Mouse (Mus musculus): ENCODE results near the gene Tbc1d22b. TPM values are rescaled to one million over a fixed set of nuclear protein-coding genes. Genes with fewer than 3 reads are reported as not detected.

Gene Tbc1d22b
- polyA plus RNA-seq, 1 experiment from 2014 or later, result 21.3 TPM

- no peak for DNase-seq (ENCODE audit: low spot score)
- H3K36me3 ChIP-seq, result peaks cover 34% of the 10 kb centered on the region
- H3K4me1 ChIP-seq (replicated peaks), result peaks cover 31% of the 10 kb centered on the region
- H3K27me3 ChIP-seq (ENCODE audit: insufficient read depth, poor library complexity, severe bottlenecking), result no peaks in the 10 kb centered on the region
- H3K27ac ChIP-seq, result peak overlapping the region; percentile 99
- no peaks in the 10 kb centered on the region for H3K9me3 ChIP-seq
- WGBS, result under 1% methylated on average over 43 of the region's 43 CpGs
- H3K4me3 ChIP-seq, result peak overlapping the region; percentile 99
These were observed 65.5 kb downstream of the Tbc1d22b start for GRCm38 (mm10) chr17:29615024-29615551.

- H3K4me1 ChIP-seq (replicated peaks), result peaks cover 31% of the 10 kb centered on the region
- H3K36me3 ChIP-seq, result peaks cover 39% of the 10 kb centered on the region
- peak overlapping the region; percentile 99 for H3K27ac ChIP-seq
- DNase-seq (ENCODE audit: low spot score), result no peak
- WGBS, result 12% methylated on average over 4 of the region's 4 CpGs
- no peaks in the 10 kb centered on the region for H3K27me3 ChIP-seq (ENCODE audit: insufficient read depth, poor library complexity, severe bottlenecking)
- no peaks in the 10 kb centered on the region for H3K9me3 ChIP-seq
- peak overlapping the region; percentile 99 for H3K4me3 ChIP-seq
These were observed 66.0 kb downstream of the Tbc1d22b start for GRCm38 (mm10) chr17:29615616-29616015.

GRCm38 (mm10) chr17:29619231-29619630, 69.6 kb downstream of the Tbc1d22b start:
- Histone ChIP-seq H3K36me3 (peaks cover 76% of the 10 kb centered on the region), H3K4me1 (replicated peaks) (peaks cover 25% of the 10 kb centered on the region), H3K27ac (no peak overlapping the region), H3K9me3 (no peaks in the 10 kb centered on the region), H3K4me3 (no peak overlapping the region), H3K27me3 (ENCODE audit: insufficient read depth, poor library complexity, severe bottlenecking) (no peaks in the 10 kb centered on the region)
- DNase-seq (ENCODE audit: low spot score), result no peak
- 90% methylated on average over 3 of the region's 3 CpGs for WGBS

GRCm38 (mm10) chr17:29623488-29623887, 73.9 kb downstream of the Tbc1d22b start:
- H3K4me1 ChIP-seq (replicated peaks), result 0 out of 2 replicates have a peak, but pooled peaks cover 4% of the 10 kb centered on the region
- no peak for DNase-seq (ENCODE audit: low spot score)
- H3K4me3 ChIP-seq, result no peak overlapping the region
- H3K27me3 ChIP-seq (ENCODE audit: insufficient read depth, poor library complexity, severe bottlenecking), result no peaks in the 10 kb centered on the region
- H3K36me3 ChIP-seq, result peaks cover 100% of the 10 kb centered on the region
- no peaks in the 10 kb centered on the region for H3K9me3 ChIP-seq
- 98% methylated on average over 8 of the region's 8 CpGs for WGBS
- no peak overlapping the region for H3K27ac ChIP-seq

- no peak overlapping the region for H3K27ac ChIP-seq
- 0 out of 2 replicates have a peak, but pooled peaks cover 4% of the 10 kb centered on the region for H3K4me1 ChIP-seq (replicated peaks)
- H3K27me3 ChIP-seq (ENCODE audit: insufficient read depth, poor library complexity, severe bottlenecking), result no peaks in the 10 kb centered on the region
- DNase-seq (ENCODE audit: low spot score), result no peak
- no peaks in the 10 kb centered on the region for H3K9me3 ChIP-seq
- WGBS, result 91% methylated on average over 9 of the region's 9 CpGs
- peaks cover 98% of the 10 kb centered on the region for H3K36me3 ChIP-seq
- no peak overlapping the region for H3K4me3 ChIP-seq
These were observed 77.7 kb downstream of the Tbc1d22b start for GRCm38 (mm10) chr17:29627285-29627684.

GRCm38 (mm10) chr17:29628946-29629345, 79.4 kb downstream of the Tbc1d22b start:
- DNase-seq (ENCODE audit: low spot score), result no peak
- Histone ChIP-seq H3K27me3 (ENCODE audit: insufficient read depth, poor library complexity, severe bottlenecking) (no peaks in the 10 kb centered on the region), H3K4me3 (no peak overlapping the region), H3K36me3 (peaks cover 98% of the 10 kb centered on the region), H3K27ac (no peak overlapping the region), H3K4me1 (replicated peaks) (0 out of 2 replicates have a peak, but pooled peaks cover 4% of the 10 kb centered on the region), H3K9me3 (no peaks in the 10 kb centered on the region)
- WGBS, result 89% methylated on average over 5 of the region's 5 CpGs

- Histone ChIP-seq H3K27me3 (ENCODE audit: insufficient read depth, poor library complexity, severe bottlenecking) (no peaks in the 10 kb centered on the region), H3K4me1 (replicated peaks) (0 out of 2 replicates have a peak, but pooled peaks cover 4% of the 10 kb centered on the region), H3K27ac (no peak overlapping the region), H3K36me3 (peaks cover 98% of the 10 kb centered on the region), H3K4me3 (no peak overlapping the region), H3K9me3 (no peaks in the 10 kb centered on the region)
- WGBS, result 92% methylated on average over 5 of the region's 5 CpGs
- no peak for DNase-seq (ENCODE audit: low spot score)
These were observed 80.0 kb downstream of the Tbc1d22b start for GRCm38 (mm10) chr17:29629620-29630019.

- Histone ChIP-seq H3K4me3 (no peak overlapping the region), H3K9me3 (no peaks in the 10 kb centered on the region), H3K27me3 (ENCODE audit: insufficient read depth, poor library complexity, severe bottlenecking) (no peaks in the 10 kb centered on the region), H3K4me1 (replicated peaks) (0 out of 2 replicates have a peak, but pooled peaks cover 1% of the 10 kb centered on the region), H3K36me3 (peaks cover 98% of the 10 kb centered on the region), H3K27ac (no peak overlapping the region)
- no peak for DNase-seq (ENCODE audit: low spot score)
- WGBS, result 93% methylated on average over 11 of the region's 11 CpGs
These were observed 82.7 kb downstream of the Tbc1d22b start for GRCm38 (mm10) chr17:29632312-29632711.

- WGBS, result 92% methylated on average over 8 of the region's 8 CpGs
- Histone ChIP-seq H3K27me3 (ENCODE audit: insufficient read depth, poor library complexity, severe bottlenecking) (no peaks in the 10 kb centered on the region), H3K36me3 (peaks cover 99% of the 10 kb centered on the region), H3K4me1 (replicated peaks) (no peaks in the 10 kb centered on the region), H3K27ac (no peak overlapping the region), H3K4me3 (no peak overlapping the region), H3K9me3 (no peaks in the 10 kb centered on the region)
- no peak for DNase-seq (ENCODE audit: low spot score)
These were observed 85.9 kb downstream of the Tbc1d22b start for GRCm38 (mm10) chr17:29635492-29635891.

- Histone ChIP-seq H3K9me3 (no peaks in the 10 kb centered on the region), H3K4me3 (no peak overlapping the region), H3K36me3 (peaks cover 99% of the 10 kb centered on the region), H3K27me3 (ENCODE audit: insufficient read depth, poor library complexity, severe bottlenecking) (no peaks in the 10 kb centered on the region), H3K27ac (no peak overlapping the region), H3K4me1 (replicated peaks) (no peaks in the 10 kb centered on the region)
- no peak for DNase-seq (ENCODE audit: low spot score)
- WGBS, result 83% methylated on average over 5 of the region's 5 CpGs
These were observed 86.5 kb downstream of the Tbc1d22b start for GRCm38 (mm10) chr17:29636118-29636517.

GRCm38 (mm10) chr17:29637377-29637776, 87.8 kb downstream of the Tbc1d22b start:
- H3K9me3 ChIP-seq, result no peaks in the 10 kb centered on the region
- H3K4me1 ChIP-seq (replicated peaks), result no peaks in the 10 kb centered on the region
- peaks cover 99% of the 10 kb centered on the region for H3K36me3 ChIP-seq
- H3K27me3 ChIP-seq (ENCODE audit: insufficient read depth, poor library complexity, severe bottlenecking), result no peaks in the 10 kb centered on the region
- no peak overlapping the region for H3K4me3 ChIP-seq
- H3K27ac ChIP-seq, result no peak overlapping the region
- 92% methylated on average over 4 of the region's 4 CpGs for WGBS
- no peak for DNase-seq (ENCODE audit: low spot score)

GRCm38 (mm10) chr17:29637895-29638294, 88.3 kb downstream of the Tbc1d22b start:
- Histone ChIP-seq H3K27ac (no peak overlapping the region), H3K4me3 (no peak overlapping the region), H3K36me3 (peaks cover 99% of the 10 kb centered on the region), H3K27me3 (ENCODE audit: insufficient read depth, poor library complexity, severe bottlenecking) (no peaks in the 10 kb centered on the region), H3K4me1 (replicated peaks) (no peaks in the 10 kb centered on the region), H3K9me3 (no peaks in the 10 kb centered on the region)
- DNase-seq (ENCODE audit: low spot score), result no peak
- 85% methylated on average over 8 of the region's 8 CpGs for WGBS

GRCm38 (mm10) chr17:29640971-29641370, 91.4 kb downstream of the Tbc1d22b start:
- Histone ChIP-seq H3K27ac (no peak overlapping the region), H3K4me3 (no peak overlapping the region), H3K27me3 (ENCODE audit: insufficient read depth, poor library complexity, severe bottlenecking) (no peaks in the 10 kb centered on the region), H3K4me1 (replicated peaks) (peaks cover 9% of the 10 kb centered on the region; the same call in 1 of the 2 replicates), H3K9me3 (no peaks in the 10 kb centered on the region), H3K36me3 (peaks cover 79% of the 10 kb centered on the region)
- no peak for DNase-seq (ENCODE audit: low spot score)
- WGBS, result 95% methylated on average over 11 of the region's 11 CpGs

GRCm38 (mm10) chr17:29642219-29642618, 92.6 kb downstream of the Tbc1d22b start:
- H3K9me3 ChIP-seq, result no peaks in the 10 kb centered on the region
- peaks cover 73% of the 10 kb centered on the region for H3K36me3 ChIP-seq

More at GRCm38 (mm10) chr17:29642219-29642618, 92.6 kb downstream of the Tbc1d22b start:
- H3K27me3 ChIP-seq (ENCODE audit: insufficient read depth, poor library complexity, severe bottlenecking), result no peaks in the 10 kb centered on the region
- H3K4me3 ChIP-seq, result no peak overlapping the region
- WGBS, result 62% methylated on average over 3 of the region's 3 CpGs
- DNase-seq (ENCODE audit: low spot score), result peak; percentile 22
- H3K4me1 ChIP-seq (replicated peaks), result peaks cover 11% of the 10 kb centered on the region; the same call in 1 of the 2 replicates
- no peak overlapping the region for H3K27ac ChIP-seq

All from hindbrain, embryonic 10.5 days (tissue).